In the genomic region with DNA sequence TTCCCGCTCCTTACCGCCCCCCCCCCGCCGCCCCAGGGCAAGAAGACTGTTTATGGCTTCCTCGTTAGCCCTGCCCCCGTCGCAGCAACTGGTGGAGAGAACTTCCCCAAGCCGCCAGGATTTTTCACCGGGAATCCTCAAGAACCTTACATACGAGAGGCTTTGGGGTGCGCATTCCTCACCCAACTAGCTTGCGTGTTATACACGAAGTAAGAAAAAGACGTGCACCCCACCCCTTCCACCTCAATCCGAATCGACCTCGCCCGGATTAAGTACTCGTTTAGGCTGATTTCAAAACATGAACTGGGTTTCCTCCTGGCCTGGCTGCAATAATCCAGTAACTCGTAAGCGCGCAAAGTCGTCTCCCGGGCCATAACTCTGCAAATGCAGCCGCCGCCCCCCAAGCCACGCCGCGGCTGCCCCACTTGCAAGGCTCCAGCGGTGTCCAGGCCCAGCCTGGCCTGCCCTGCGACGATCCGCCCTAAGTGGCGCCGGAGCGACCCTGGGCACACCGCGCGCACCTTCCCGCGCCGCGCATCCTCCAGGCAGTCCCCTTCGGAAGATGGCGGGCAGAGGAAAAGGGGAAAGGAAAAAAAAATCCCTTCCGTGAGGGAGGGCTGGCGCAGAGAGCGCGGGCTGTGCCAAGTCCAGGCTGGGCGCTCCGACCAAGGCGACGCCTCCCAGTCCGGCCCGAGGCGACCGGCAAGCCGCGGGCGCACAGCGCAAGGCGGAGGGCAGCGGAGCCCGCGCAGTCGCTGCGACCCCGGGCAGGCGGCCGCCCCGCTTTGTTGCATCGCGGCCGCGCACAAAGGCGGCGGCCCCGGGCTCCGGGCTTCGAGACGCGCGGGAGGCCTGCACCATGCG, we compare ENCODE assay signal across 8 mouse cellular contexts. TPM values are rescaled to one million over a fixed set of nuclear protein-coding genes. Genes with fewer than 3 reads are reported as not detected.
DNase-seq lines count a peak whose midpoint lies in the region; ATAC-seq and TF ChIP-seq lines count a peak whose summit lies in the region.

No protein-coding gene starts in this region.

- H3K27me3 ChIP-seq in erythroblast, embryonic 14.5 days (ENCODE audit: control insufficient read depth) = no peaks in the 10 kb centered on the region
- no peaks in the 10 kb centered on the region for H3K27me3 ChIP-seq in hindbrain, embryonic 15.5 days
- no peaks in the 10 kb centered on the region for H3K27me3 ChIP-seq in liver, embryonic 11.5 days (replicated peaks; ENCODE audit: control insufficient read depth, insufficient read depth, low read length)
- H3K27me3 ChIP-seq in neural tube, embryonic 12.5 days (replicated peaks) = no peaks in the 10 kb centered on the region

- TF ChIP-seq CTCF in bone marrow, adult 2 months (IDR thresholded peaks at IDR 0.05; ENCODE audit: control insufficient read depth, insufficient read depth, low read length) = no peak

- peak overlapping the region; percentile 87 for H3K4me3 ChIP-seq in erythroblast, embryonic 14.5 days (replicated peaks)
- H3K4me3 ChIP-seq in bone marrow, adult 2 months (replicated peaks; ENCODE audit: control insufficient read depth, low read depth, low read length) = peak overlapping the region; percentile 91
- H3K4me3 ChIP-seq in hindbrain, embryonic 15.5 days = peak overlapping the region; percentile 83
- H3K4me3 ChIP-seq in liver, embryonic 11.5 days (ENCODE audit: low read depth, low read length) = peak overlapping the region; percentile 94
- peak overlapping the region; percentile 97 for H3K4me3 ChIP-seq in neural tube, embryonic 12.5 days

- WGBS in bone marrow, adult 2 months = under 1% methylated on average over 84 of the region's 84 CpGs
- WGBS in hindbrain, embryonic 15.5 days = under 1% methylated on average over 75 of the region's 84 CpGs
- WGBS in liver, embryonic 11.5 days = under 1% methylated on average over 80 of the region's 84 CpGs
- under 1% methylated on average over 84 of the region's 84 CpGs for WGBS in neural tube, embryonic 12.5 days

- DNase-seq in forelimb bud, embryonic 11.5 days (ENCODE audit: low read depth, low spot score) = peak; percentile 36
- peak; percentile 71 for DNase-seq in liver, embryonic 11.5 days (ENCODE audit: low spot score)
- DNase-seq in thymus, postnatal 10 days (ENCODE audit: low spot score in 2 of 2) = peak; percentile 30 to 33

- peak overlapping the region; percentile 88 for H3K27ac ChIP-seq in bone marrow, adult 2 months (ENCODE audit: control insufficient read depth, insufficient read depth, low read depth, low read length, poor library complexity)
- peak overlapping the region; percentile 93 for H3K27ac ChIP-seq in hindbrain, embryonic 15.5 days (replicated peaks)
- H3K27ac ChIP-seq in liver, embryonic 11.5 days (ENCODE audit: low read depth, low read length) = peak overlapping the region; percentile 89
- H3K27ac ChIP-seq in neural tube, embryonic 12.5 days = peak overlapping the region; percentile 95

- H3K4me2 ChIP-seq in hindbrain, embryonic 15.5 days = peak overlapping the region; percentile 99
- H3K4me2 ChIP-seq in liver, embryonic 11.5 days = peak overlapping the region; percentile 75
- H3K4me2 ChIP-seq in neural tube, embryonic 12.5 days (replicated peaks) = peak overlapping the region; percentile 84

- no peak for TF ChIP-seq POLR2A in bone marrow, adult 2 months (IDR thresholded peaks at IDR 0.05; ENCODE audit: borderline replicate concordance, control insufficient read depth, low read depth, low read length)

- no peak for ATAC-seq in erythroblast, adult 5-6 weeks (replicated peaks; ENCODE audit: low FRiP score, poor library complexity, severe bottlenecking)
- ATAC-seq in hindbrain, embryonic 15.5 days (ENCODE audit: low FRiP score, low read depth) = peak; percentile 51
- ATAC-seq in liver, embryonic 11.5 days (replicated peaks; ENCODE audit: low FRiP score) = peak; percentile 1
- peak; percentile 52 for ATAC-seq in neural tube, embryonic 12.5 days (ENCODE audit: low FRiP score, low read depth)

- peaks cover 34% of the 10 kb centered on the region for H3K36me3 ChIP-seq in erythroblast, embryonic 14.5 days (ENCODE audit: control insufficient read depth)
- no peaks in the 10 kb centered on the region for H3K36me3 ChIP-seq in hindbrain, embryonic 15.5 days
- peaks cover 2% of the 10 kb centered on the region; the same call in 1 of the 2 replicates for H3K36me3 ChIP-seq in liver, embryonic 11.5 days (ENCODE audit: control insufficient read depth, insufficient read depth, low read length)
- H3K36me3 ChIP-seq in neural tube, embryonic 12.5 days = peaks cover 2% of the 10 kb centered on the region

- peak overlapping the region; percentile 82 for H3K9ac ChIP-seq in hindbrain, embryonic 15.5 days
- H3K9ac ChIP-seq in liver, embryonic 11.5 days (ENCODE audit: low read depth, low read length) = peak overlapping the region; percentile 87
- peak overlapping the region; percentile 98 for H3K9ac ChIP-seq in neural tube, embryonic 12.5 days

- peaks cover 69% of the 10 kb centered on the region for H3K4me1 ChIP-seq in erythroblast, embryonic 14.5 days (ENCODE audit: control insufficient read depth)
- peaks cover 17% of the 10 kb centered on the region for H3K4me1 ChIP-seq in bone marrow, adult 2 months (ENCODE audit: control insufficient read depth, insufficient read depth, low read length)
- H3K4me1 ChIP-seq in hindbrain, embryonic 15.5 days (replicated peaks) = peaks cover 57% of the 10 kb centered on the region
- peaks cover 50% of the 10 kb centered on the region for H3K4me1 ChIP-seq in liver, embryonic 11.5 days (replicated peaks; ENCODE audit: control insufficient read depth, insufficient read depth, low read length)
- peaks cover 48% of the 10 kb centered on the region for H3K4me1 ChIP-seq in neural tube, embryonic 12.5 days

- H3K9me3 ChIP-seq in erythroblast, embryonic 14.5 days (ENCODE audit: control insufficient read depth, low read length) = no peaks in the 10 kb centered on the region
- no peaks in the 10 kb centered on the region for H3K9me3 ChIP-seq in hindbrain, embryonic 15.5 days
- H3K9me3 ChIP-seq in liver, embryonic 11.5 days (ENCODE audit: control insufficient read depth, low read length) = no peaks in the 10 kb centered on the region
- no peaks in the 10 kb centered on the region for H3K9me3 ChIP-seq in neural tube, embryonic 12.5 days

RNA-seq across cellular contexts. Expression of a gene that starts 32.6 kb away (rescaled TPM):
- polyA plus RNA-seq in erythroblast, embryonic 14.5 days (2012) = 7.7 and 11.4 TPM in 2 replicates
- 20.9 and 22.9 TPM in 2 replicates for total RNA-seq in erythroblast, adult 5-6 weeks (2015; ENCODE audit: low replicate concordance)
- total RNA-seq in erythroblast, adult 5-6 weeks (2017; ENCODE audit: low replicate concordance) = 10.6 and 14.1 TPM in 2 replicates
- polyA plus RNA-seq in bone marrow, adult 2 months (2011; ENCODE audit: insufficient read depth, insufficient read length, low replicate concordance, missing spikeins) = 19.3 and 33.0 TPM in 2 replicates
- 109 and 132 TPM in 2 replicates for polyA plus RNA-seq in hindbrain, embryonic 15.5 days (2015; fragmentation: Nextera tagmentation; extraction: Ambion mirVana)
- polyA plus RNA-seq in liver, embryonic 11.5 days (2014; fragmentation: Nextera tagmentation; extraction: Ambion mirVana) = 111 and 113 TPM in 2 replicates
- 139 TPM in 2 replicates for polyA plus RNA-seq in neural tube, embryonic 12.5 days (2016; fragmentation: Nextera tagmentation; extraction: Ambion mirVana)

RNA-seq across cellular contexts. Expression of a gene that starts 32.7 kb away (rescaled TPM):
- not detected in 2 replicates for polyA plus RNA-seq in erythroblast, embryonic 14.5 days (2012)
- not detected in 2 replicates for total RNA-seq in erythroblast, adult 5-6 weeks (2015; ENCODE audit: low replicate concordance)
- total RNA-seq in erythroblast, adult 5-6 weeks (2017; ENCODE audit: low replicate concordance) = not detected in 2 replicates
- polyA plus RNA-seq in bone marrow, adult 2 months (2011; ENCODE audit: insufficient read depth, insufficient read length, low replicate concordance, missing spikeins) = 0.68 and 1.3 TPM in 2 replicates
- 40.0 and 44.6 TPM in 2 replicates for polyA plus RNA-seq in hindbrain, embryonic 15.5 days (2015; fragmentation: Nextera tagmentation; extraction: Ambion mirVana)
- 2.2 and 2.8 TPM in 2 replicates for polyA plus RNA-seq in liver, embryonic 11.5 days (2014; fragmentation: Nextera tagmentation; extraction: Ambion mirVana)
- 19.4 and 19.5 TPM in 2 replicates for polyA plus RNA-seq in neural tube, embryonic 12.5 days (2016; fragmentation: Nextera tagmentation; extraction: Ambion mirVana)

RNA-seq across cellular contexts. Expression of a gene that starts 40.1 kb away (rescaled TPM):
- 0.79 and 1.2 TPM in 2 replicates for polyA plus RNA-seq in erythroblast, embryonic 14.5 days (2012)
- 6.1 and 9.2 TPM in 2 replicates for total RNA-seq in erythroblast, adult 5-6 weeks (2015; ENCODE audit: low replicate concordance)
- total RNA-seq in erythroblast, adult 5-6 weeks (2017; ENCODE audit: low replicate concordance) = 15.3 and 17.4 TPM in 2 replicates
- polyA plus RNA-seq in bone marrow, adult 2 months (2011; ENCODE audit: insufficient read depth, insufficient read length, low replicate concordance, missing spikeins) = 30.2 and 41.6 TPM in 2 replicates
- 44.2 and 45.9 TPM in 2 replicates for polyA plus RNA-seq in hindbrain, embryonic 15.5 days (2015; fragmentation: Nextera tagmentation; extraction: Ambion mirVana)
- 76.7 and 78.0 TPM in 2 replicates for polyA plus RNA-seq in liver, embryonic 11.5 days (2014; fragmentation: Nextera tagmentation; extraction: Ambion mirVana)
- 51.3 and 51.8 TPM in 2 replicates for polyA plus RNA-seq in neural tube, embryonic 12.5 days (2016; fragmentation: Nextera tagmentation; extraction: Ambion mirVana)

RNA-seq across cellular contexts. Expression of a gene that starts 48.0 kb away (rescaled TPM):
- polyA plus RNA-seq in erythroblast, embryonic 14.5 days (2012) = 0.10 and 0.15 TPM in 2 replicates
- total RNA-seq in erythroblast, adult 5-6 weeks (2015; ENCODE audit: low replicate concordance) = 0.77 and 2.3 TPM in 2 replicates
- 1.7 and 2.5 TPM in 2 replicates for total RNA-seq in erythroblast, adult 5-6 weeks (2017; ENCODE audit: low replicate concordance)
- 11.0 and 18.8 TPM in 2 replicates for polyA plus RNA-seq in bone marrow, adult 2 months (2011; ENCODE audit: insufficient read depth, insufficient read length, low replicate concordance, missing spikeins)
- polyA plus RNA-seq in hindbrain, embryonic 15.5 days (2015; fragmentation: Nextera tagmentation; extraction: Ambion mirVana) = 14.3 and 15.6 TPM in 2 replicates
- 6.0 and 6.6 TPM in 2 replicates for polyA plus RNA-seq in liver, embryonic 11.5 days (2014; fragmentation: Nextera tagmentation; extraction: Ambion mirVana)
- polyA plus RNA-seq in neural tube, embryonic 12.5 days (2016; fragmentation: Nextera tagmentation; extraction: Ambion mirVana) = 25.3 and 29.9 TPM in 2 replicates

Comparison
In these comparisons a context has a peak if more than half of its experiments do, and no peak if none do; other contexts are left out.
1. RNA of a gene that starts 40.1 kb away (polyA plus RNA-seq): 76.7 to 78.0 TPM in liver, embryonic 11.5 days, 51.3 to 51.8 TPM in neural tube, embryonic 12.5 days, 44.2 to 45.9 TPM in hindbrain, embryonic 15.5 days and 30.2 to 41.6 TPM in bone marrow, adult 2 months; 0.79 to 1.2 TPM in erythroblast, embryonic 14.5 days; every median in the first group is over 10 times any median in the second.
2. Peak in every context shown above with its lines, with median percentiles within 50 percentile points of each other: H3K4me3 ChIP-seq, H3K27ac ChIP-seq, DNase-seq, H3K4me2 ChIP-seq and H3K9ac ChIP-seq.